Comparison of ENCODE assay signal across 30 mouse cellular contexts in genomic region chr2:142222926-142223325, GRCm38 (mm10).
"Had no signal": no experiment of that assay in that cellular context is flagged by ENCODE, and none has a peak within 500 bp of the region (broad histone marks: within the 10 kb centered on the region; RNA-seq: fewer than 3 reads in every experiment).

No protein-coding gene starts in this region.

- H3K4me3 ChIP-seq: heart, adult 2 months; heart, embryonic 10.5 days; heart, embryonic 12.5 days; heart, embryonic 13.5 days; heart, embryonic 15.5 days; hindbrain, embryonic 10.5 days; hindbrain, embryonic 13.5 days; hindbrain, embryonic 15.5 days; intestine, embryonic 15.5 days; kidney, embryonic 15.5 days; layer of hippocampus, adult 2 months; left cerebral cortex, adult 2 months had no signal

- H3K4me1 ChIP-seq: heart, embryonic 10.5 days; heart, embryonic 15.5 days; hindbrain, embryonic 10.5 days; hindbrain, embryonic 13.5 days; hindbrain, embryonic 15.5 days; intestine, embryonic 15.5 days; kidney, embryonic 15.5 days had no signal

- H3K36me3 ChIP-seq: heart, embryonic 10.5 days; heart, embryonic 12.5 days; heart, embryonic 13.5 days; heart, embryonic 15.5 days; hindbrain, embryonic 10.5 days; hindbrain, embryonic 13.5 days; hindbrain, embryonic 15.5 days; intestine, embryonic 15.5 days; kidney, embryonic 15.5 days had no signal

- H3K27ac ChIP-seq: heart, adult 2 months; heart, embryonic 10.5 days; heart, embryonic 13.5 days; heart, embryonic 15.5 days; hindbrain, embryonic 10.5 days; hindbrain, postnatal 0 days; intestine, embryonic 15.5 days; kidney, embryonic 15.5 days; kidney, postnatal 0 days; layer of hippocampus, adult 2 months; left cerebral cortex, adult 2 months had no signal

- DNase-seq: heart, adult 2 months; heart, postnatal 10 days; heart, postnatal 14 days; heart, postnatal 36 days; heart, postnatal 4 days; kidney, adult 11 months; kidney, adult 18-20 months; kidney, postnatal 10 days; kidney, postnatal 14 days; kidney, postnatal 36 days; kidney, postnatal 4 days; layer of hippocampus, adult 9-11 months; layer of hippocampus, postnatal 36 days had no signal

- ATAC-seq: inflammation-experienced regulatory T-cells, adult 6 months; intestine, embryonic 15.5 days; intestine, embryonic 16.5 days; intestine, postnatal 0 days had no signal

- H3K9me3 ChIP-seq: heart, embryonic 10.5 days; heart, embryonic 12.5 days; heart, embryonic 13.5 days; heart, embryonic 15.5 days; hindbrain, embryonic 10.5 days; hindbrain, embryonic 13.5 days; hindbrain, embryonic 15.5 days; intestine, embryonic 15.5 days; kidney, embryonic 15.5 days had no signal

- H3K4me2 ChIP-seq: heart, embryonic 11.5 days; heart, embryonic 12.5 days; heart, embryonic 13.5 days; heart, embryonic 15.5 days; hindbrain, embryonic 13.5 days; hindbrain, embryonic 15.5 days; intestine, embryonic 15.5 days; kidney, embryonic 15.5 days had no signal

- H3K9ac ChIP-seq: heart, embryonic 12.5 days; heart, embryonic 13.5 days; heart, embryonic 15.5 days; hindbrain, embryonic 13.5 days; hindbrain, embryonic 15.5 days; intestine, embryonic 15.5 days; kidney, embryonic 15.5 days had no signal

- H3K27me3 ChIP-seq: heart, embryonic 12.5 days; heart, embryonic 13.5 days; heart, embryonic 15.5 days; hindbrain, embryonic 13.5 days; hindbrain, embryonic 15.5 days; intestine, embryonic 15.5 days; kidney, embryonic 15.5 days had no signal
